Mouse (Mus musculus): ENCODE measurements around the gene Abcc4. TPM values are rescaled to one million over a fixed set of nuclear protein-coding genes. Genes with fewer than 3 reads are reported as not detected.

The Abcc4 gene
- polyA plus RNA-seq, 1 experiment from 2014 or later = 2.1 TPM

DNA sequence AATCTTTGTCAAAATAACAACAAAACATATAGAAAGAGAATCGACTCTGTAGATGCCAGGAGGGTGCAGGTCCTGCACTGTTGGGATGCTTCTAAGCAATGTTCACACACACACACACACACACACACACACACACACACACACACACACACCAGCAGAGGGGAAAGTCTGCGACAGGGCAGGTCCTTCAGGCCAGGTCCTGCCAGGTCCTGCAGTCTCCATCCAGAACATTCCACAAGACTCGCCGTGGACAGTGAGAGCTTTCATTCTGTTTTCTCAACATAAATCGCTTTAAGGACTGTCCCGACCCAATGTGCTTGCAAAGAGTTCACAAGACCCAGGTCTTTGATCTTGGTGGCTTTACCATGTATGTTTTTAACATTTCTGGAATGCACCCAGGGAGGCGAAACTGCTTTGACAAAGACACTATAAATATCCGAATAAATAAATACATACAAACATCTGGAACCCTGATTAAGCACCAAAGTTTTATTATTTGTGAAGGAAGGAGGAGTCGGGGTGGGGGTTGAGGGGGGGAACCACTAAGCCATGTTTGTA lies 133.3 kb downstream of the Abcc4 start:
- Histone ChIP-seq H3K4me1 (peaks cover 13% of the 10 kb centered on the region; the same call in 1 of the 2 replicates), H3K27ac (no peak overlapping the region), H3K36me3 (no peaks in the 10 kb centered on the region), H3K9me3 (replicated peaks) (no peaks in the 10 kb centered on the region), H3K27me3 (ENCODE audit: low read depth, poor library complexity, severe bottlenecking) (peaks cover 16% of the 10 kb centered on the region), H3K4me3 (no peak overlapping the region)
- WGBS = 87% methylated on average over 9 of the region's 9 CpGs
- no peak for DNase-seq (ENCODE audit: low spot score)

GRCm38 (mm10) chr14:118569586-118569985 lies 136.4 kb downstream of the Abcc4 start:
- Histone ChIP-seq H3K27me3 (ENCODE audit: low read depth, poor library complexity, severe bottlenecking) (peaks cover 16% of the 10 kb centered on the region), H3K4me1 (peaks cover 21% of the 10 kb centered on the region), H3K4me3 (no peak overlapping the region), H3K9me3 (replicated peaks) (no peaks in the 10 kb centered on the region), H3K27ac (no peak overlapping the region), H3K36me3 (no peaks in the 10 kb centered on the region)
- 90% methylated on average over 13 of the region's 13 CpGs for WGBS
- no peak for DNase-seq (ENCODE audit: low spot score)

GRCm38 (mm10) chr14:118568116-118568673 lies 137.8 kb downstream of the Abcc4 start:
- Histone ChIP-seq H3K27ac (no peak overlapping the region), H3K9me3 (replicated peaks) (no peaks in the 10 kb centered on the region), H3K36me3 (no peaks in the 10 kb centered on the region), H3K4me3 (no peak overlapping the region), H3K27me3 (ENCODE audit: low read depth, poor library complexity, severe bottlenecking) (peaks cover 10% of the 10 kb centered on the region; the same call in 1 of the 2 replicates), H3K4me1 (peaks cover 21% of the 10 kb centered on the region)
- WGBS = 65% methylated on average over 17 of the region's 17 CpGs
- DNase-seq (ENCODE audit: low spot score) = no peak

DNA sequence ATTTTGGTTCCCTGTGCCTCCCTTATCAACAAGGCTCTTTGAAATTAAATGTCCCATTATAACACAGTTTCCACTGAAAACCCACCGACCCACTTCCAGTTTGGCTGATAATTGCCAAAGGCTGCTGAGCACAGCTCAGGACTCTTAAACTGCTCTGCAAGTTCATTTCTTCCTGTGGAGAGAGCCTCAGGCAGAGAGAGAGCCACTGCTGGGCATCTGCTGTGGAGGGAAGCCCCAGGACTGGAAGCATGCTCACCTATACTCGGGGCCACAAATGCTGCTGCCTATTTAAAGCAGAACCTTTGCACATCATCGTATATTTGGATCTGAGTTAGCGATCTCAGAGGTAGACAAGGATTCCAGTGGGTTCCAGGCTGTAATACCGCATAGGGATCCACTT lies 139.2 kb downstream of the Abcc4 start:
- no peak overlapping the region for H3K27ac ChIP-seq
- no peaks in the 10 kb centered on the region for H3K36me3 ChIP-seq
- H3K9me3 ChIP-seq (replicated peaks) = no peaks in the 10 kb centered on the region
- 91% methylated on average over 5 of the region's 5 CpGs for WGBS
- DNase-seq (ENCODE audit: low spot score) = no peak
- peaks cover 21% of the 10 kb centered on the region for H3K4me1 ChIP-seq
- H3K4me3 ChIP-seq = no peak overlapping the region
- peaks cover 10% of the 10 kb centered on the region; the same call in 1 of the 2 replicates for H3K27me3 ChIP-seq (ENCODE audit: low read depth, poor library complexity, severe bottlenecking)

DNA sequence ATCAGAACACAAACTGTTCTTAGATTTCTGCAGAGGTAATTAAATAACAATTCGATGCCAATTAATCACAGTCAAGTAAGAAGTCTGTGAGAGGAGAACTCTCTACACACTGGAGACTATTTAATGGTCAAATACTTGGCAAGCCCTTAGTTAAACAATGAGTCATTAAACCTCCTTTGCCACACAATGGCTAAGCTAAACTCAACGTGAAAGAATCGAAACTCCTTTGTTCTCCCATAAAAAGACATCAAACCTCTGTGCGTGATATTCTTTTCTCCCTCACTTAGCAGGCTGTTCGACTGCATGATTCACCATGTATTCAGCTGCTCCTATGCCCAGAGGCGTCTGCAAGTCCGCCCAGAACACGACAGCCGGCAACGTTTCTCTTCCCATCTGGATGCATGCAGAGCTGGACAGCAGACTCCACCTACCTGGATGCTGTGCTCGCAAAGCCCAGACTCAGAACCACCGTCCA lies 139.8 kb downstream of the Abcc4 start:
- DNase-seq (ENCODE audit: low spot score) = no peak

DNA sequence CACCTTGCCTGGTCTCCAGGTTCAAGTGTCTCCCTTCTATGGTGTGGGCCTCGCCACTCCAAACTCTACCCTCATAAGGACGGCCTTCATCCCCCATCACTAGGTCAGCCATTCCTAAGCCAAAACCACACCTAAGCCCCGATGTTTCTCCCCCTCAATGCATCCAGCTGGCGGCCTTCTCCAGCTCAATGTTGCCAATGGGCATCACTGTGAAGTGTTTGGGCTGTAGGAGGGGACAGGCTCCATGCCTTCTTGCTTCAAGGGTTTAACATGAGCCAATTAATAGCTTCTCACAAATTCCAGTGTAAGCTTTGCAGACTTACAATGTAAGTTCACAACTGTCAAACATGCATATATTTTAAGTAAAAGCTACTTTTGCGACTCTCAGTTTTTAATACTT lies 140.3 kb downstream of the Abcc4 start:
- H3K9me3 ChIP-seq (replicated peaks) = no peaks in the 10 kb centered on the region
- H3K4me1 ChIP-seq = peaks cover 21% of the 10 kb centered on the region
- H3K36me3 ChIP-seq = no peaks in the 10 kb centered on the region
- H3K4me3 ChIP-seq = no peak overlapping the region
- H3K27me3 ChIP-seq (ENCODE audit: low read depth, poor library complexity, severe bottlenecking) = 0 out of 2 replicates have a peak, but pooled peaks cover 5% of the 10 kb centered on the region
- 90% methylated on average over 5 of the region's 5 CpGs for WGBS
- DNase-seq (ENCODE audit: low spot score) = no peak
- H3K27ac ChIP-seq = no peak overlapping the region

More for the DNA sequence above, 139.8 kb downstream of the Abcc4 start:
- Histone ChIP-seq H3K9me3 (replicated peaks) (no peaks in the 10 kb centered on the region), H3K27me3 (ENCODE audit: low read depth, poor library complexity, severe bottlenecking) (peaks cover 6% of the 10 kb centered on the region; the same call in 1 of the 2 replicates), H3K27ac (no peak overlapping the region), H3K4me3 (no peak overlapping the region), H3K36me3 (no peaks in the 10 kb centered on the region), H3K4me1 (peaks cover 21% of the 10 kb centered on the region)
- WGBS = 82% methylated on average over 12 of the region's 12 CpGs

- DNase-seq (ENCODE audit: low spot score) = no peak
- no peaks in the 10 kb centered on the region for H3K36me3 ChIP-seq
- no peak overlapping the region for H3K27ac ChIP-seq
- H3K4me1 ChIP-seq = peaks cover 15% of the 10 kb centered on the region
- H3K9me3 ChIP-seq (replicated peaks) = no peaks in the 10 kb centered on the region
- H3K4me3 ChIP-seq = no peak overlapping the region
- H3K27me3 ChIP-seq (ENCODE audit: low read depth, poor library complexity, severe bottlenecking) = no peaks in the 10 kb centered on the region
- WGBS = 90% methylated on average over 8 of the region's 8 CpGs
These were observed 142.4 kb downstream of the Abcc4 start for GRCm38 (mm10) chr14:118563570-118563969.

DNA sequence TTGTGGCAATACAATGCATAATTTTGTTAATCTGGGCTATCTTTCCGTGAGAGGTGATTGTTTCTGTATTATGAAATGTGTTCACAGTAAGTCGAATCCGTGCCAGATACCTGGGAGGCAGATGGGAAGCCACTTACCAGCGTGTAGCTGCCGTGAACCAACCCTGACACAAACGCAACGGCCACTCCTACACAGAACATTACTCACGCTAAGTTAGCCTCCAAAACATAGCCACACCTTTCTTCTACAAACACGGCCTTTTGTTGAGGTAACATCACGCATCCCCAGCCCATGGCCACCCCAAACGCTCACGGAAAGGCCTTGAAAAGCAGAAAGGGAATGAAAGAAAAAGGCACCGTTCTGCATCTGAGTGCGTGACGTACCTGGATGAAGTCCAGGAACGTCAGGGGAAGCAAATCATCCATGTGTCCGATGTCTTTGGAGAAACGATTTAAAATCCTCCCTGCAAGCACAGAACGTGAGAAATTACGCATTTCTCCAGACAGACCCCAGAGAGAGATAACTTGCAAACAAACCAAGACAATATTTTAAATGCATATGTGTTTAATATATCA lies 153.0 kb downstream of the Abcc4 start:
- no peaks in the 10 kb centered on the region for H3K27me3 ChIP-seq (ENCODE audit: low read depth, poor library complexity, severe bottlenecking)
- H3K27ac ChIP-seq = no peak overlapping the region
- peaks cover 13% of the 10 kb centered on the region for H3K4me1 ChIP-seq
- WGBS = 94% methylated on average over 20 of the region's 20 CpGs
- DNase-seq (ENCODE audit: low spot score) = no peak
- no peak overlapping the region for H3K4me3 ChIP-seq
- H3K9me3 ChIP-seq (replicated peaks) = no peaks in the 10 kb centered on the region
- H3K36me3 ChIP-seq = no peaks in the 10 kb centered on the region

GRCm38 (mm10) chr14:118552390-118552789 lies 153.6 kb downstream of the Abcc4 start:
- Histone ChIP-seq H3K27ac (peak overlapping the region; percentile 46; the same call in 1 of the 2 replicates), H3K36me3 (no peaks in the 10 kb centered on the region), H3K27me3 (ENCODE audit: low read depth, poor library complexity, severe bottlenecking) (no peaks in the 10 kb centered on the region), H3K4me3 (no peak overlapping the region; the same call in 1 of the 2 replicates), H3K4me1 (peaks cover 13% of the 10 kb centered on the region), H3K9me3 (replicated peaks) (no peaks in the 10 kb centered on the region)
- WGBS = 70% methylated on average over 5 of the region's 5 CpGs
- DNase-seq (ENCODE audit: low spot score) = no peak

GRCm38 (mm10) chr14:118551725-118552285 lies 154.2 kb downstream of the Abcc4 start:
- no peaks in the 10 kb centered on the region for H3K36me3 ChIP-seq
- no peaks in the 10 kb centered on the region for H3K9me3 ChIP-seq (replicated peaks)
- H3K27me3 ChIP-seq (ENCODE audit: low read depth, poor library complexity, severe bottlenecking) = no peaks in the 10 kb centered on the region
- WGBS = 23% methylated on average over 24 of the region's 24 CpGs
- DNase-seq (ENCODE audit: low spot score) = peak; percentile 54
- peak overlapping the region; percentile 38 for H3K4me3 ChIP-seq
- peaks cover 13% of the 10 kb centered on the region for H3K4me1 ChIP-seq
- peak overlapping the region; percentile 46 for H3K27ac ChIP-seq

- H3K27ac ChIP-seq = peak overlapping the region; percentile 46
- H3K27me3 ChIP-seq (ENCODE audit: low read depth, poor library complexity, severe bottlenecking) = no peaks in the 10 kb centered on the region
- 38% methylated on average over 18 of the region's 18 CpGs for WGBS
- H3K9me3 ChIP-seq (replicated peaks) = no peaks in the 10 kb centered on the region
- no peak for DNase-seq (ENCODE audit: low spot score)
- H3K36me3 ChIP-seq = no peaks in the 10 kb centered on the region
- peak overlapping the region; percentile 38 for H3K4me3 ChIP-seq
- peaks cover 13% of the 10 kb centered on the region for H3K4me1 ChIP-seq
These were observed 154.8 kb downstream of the Abcc4 start for GRCm38 (mm10) chr14:118551061-118551724.

- Histone ChIP-seq H3K9me3 (replicated peaks) (no peaks in the 10 kb centered on the region), H3K36me3 (no peaks in the 10 kb centered on the region), H3K27ac (no peak overlapping the region), H3K4me3 (no peak overlapping the region), H3K27me3 (ENCODE audit: low read depth, poor library complexity, severe bottlenecking) (no peaks in the 10 kb centered on the region), H3K4me1 (no peaks in the 10 kb centered on the region; the same call in 1 of the 2 replicates)
- no peak for DNase-seq (ENCODE audit: low spot score)
- 89% methylated on average over 6 of the region's 6 CpGs for WGBS
These were observed 161.5 kb downstream of the Abcc4 start for GRCm38 (mm10) chr14:118544493-118544892.
